Mouse (Mus musculus): Measurements from ENCODE around the gene Nlgn2.
A peak's percentile ranks its signal among the peaks of the same experiment; 100 is the strongest.

Gene Nlgn2

GRCm38 (mm10) chr11:69828832-69829231, 8.8 kb downstream of the Nlgn2 start:
- no peak for DNase-seq (ENCODE audit: low read depth)

GRCm38 (mm10) chr11:69823456-69823855, 14.1 kb downstream of the Nlgn2 start:
- DNase-seq (ENCODE audit: low read depth) = no peak

GRCm38 (mm10) chr11:69822080-69822479, 15.5 kb downstream of the Nlgn2 start, which contains the start of gene Spem1:
Spem1 (minus strand) TSS chr11:69822180.
- DNase-seq (ENCODE audit: low read depth) = no peak

GRCm38 (mm10) chr11:69818871-69819270, 18.7 kb downstream of the Nlgn2 start:
- DNase-seq (ENCODE audit: low read depth) = no peak

- no peak for DNase-seq (ENCODE audit: low read depth)
Measured at GRCm38 (mm10) chr11:69818365-69818764, 19.2 kb downstream of the Nlgn2 start, which contains the start of gene Spem2. Spem2 (minus strand) TSS chr11:69818465.

- DNase-seq (ENCODE audit: low read depth) = no peak
Measured at GRCm38 (mm10) chr11:69816520-69816919, 21.1 kb downstream of the Nlgn2 start.

- DNase-seq (ENCODE audit: low read depth) = no peak
Measured at GRCm38 (mm10) chr11:69815155-69815554, 22.4 kb downstream of the Nlgn2 start, which contains the start of gene Gm39566. Gm39566 (minus strand) TSS chr11:69815298.

- DNase-seq (ENCODE audit: low read depth) = no peak
Measured at GRCm38 (mm10) chr11:69810280-69810679, 27.3 kb downstream of the Nlgn2 start.

- no peak for DNase-seq (ENCODE audit: low read depth)
Measured at GRCm38 (mm10) chr11:69807641-69808040, 29.9 kb downstream of the Nlgn2 start.

- peak; percentile 24 for DNase-seq (ENCODE audit: low read depth)
Measured at GRCm38 (mm10) chr11:69806378-69806777, 31.2 kb downstream of the Nlgn2 start.

GRCm38 (mm10) chr11:69804972-69805909, 32.3 kb downstream of the Nlgn2 start, which contains the start of gene Tmem102:
Tmem102 (minus strand) TSS chr11:69805624.
- no peak for DNase-seq (ENCODE audit: low read depth)

- DNase-seq (ENCODE audit: low read depth) = no peak
Measured at GRCm38 (mm10) chr11:69804652-69804940, 33.0 kb downstream of the Nlgn2 start.

- DNase-seq (ENCODE audit: low read depth) = peak; percentile 79
Measured at GRCm38 (mm10) chr11:69803786-69804651, 33.6 kb downstream of the Nlgn2 start.

- no peak for DNase-seq (ENCODE audit: low read depth)
Measured at GRCm38 (mm10) chr11:69803328-69803727, 34.3 kb downstream of the Nlgn2 start.

- DNase-seq (ENCODE audit: low read depth) = peak; percentile 77
Measured at GRCm38 (mm10) chr11:69802648-69803105, 34.9 kb downstream of the Nlgn2 start.

GRCm38 (mm10) chr11:69801379-69801977, 36.1 kb downstream of the Nlgn2 start, which contains the start of gene Fgf11:
Fgf11 (minus strand) TSS chr11:69801857.
- DNase-seq (ENCODE audit: low read depth) = peak; percentile 36

GRCm38 (mm10) chr11:69800392-69801197, 37.0 kb downstream of the Nlgn2 start:
- DNase-seq (ENCODE audit: low read depth) = peak; percentile 42

GRCm38 (mm10) chr11:69800138-69800391, 37.5 kb downstream of the Nlgn2 start:
- DNase-seq (ENCODE audit: low read depth) = no peak

GRCm38 (mm10) chr11:69799394-69800137, 38.0 kb downstream of the Nlgn2 start:
- DNase-seq (ENCODE audit: low read depth) = peak; percentile 36

- DNase-seq (ENCODE audit: low read depth) = peak; percentile 21
Measured at GRCm38 (mm10) chr11:69797924-69798323, 39.7 kb downstream of the Nlgn2 start.

Measured in induced T-regulatory cell, adult 2 months (primary cell).